Mouse (Mus musculus): ENCODE results near the gene Aldh1b1. TPM values are rescaled to one million over a fixed set of nuclear protein-coding genes. Genes with fewer than 3 reads are reported as not detected.

Gene Aldh1b1
- polyA plus RNA-seq, 1 experiment from 2014 or later: 22.7 TPM

GRCm38 (mm10) chr4:45789263-45789958 is 9.4 kb upstream of the Aldh1b1 start:
- no peak overlapping the region for H3K4me2 ChIP-seq (ENCODE audit: low read length)
- no peak overlapping the region for H3K4me3 ChIP-seq (ENCODE audit: low read depth, low read length)
- 59% methylated on average over 13 of the region's 13 CpGs for WGBS
- no peak overlapping the region for H3K27ac ChIP-seq (ENCODE audit: low read length)
- H3K9ac ChIP-seq (ENCODE audit: low read depth, low read length): no peak overlapping the region
- H3K4me1 ChIP-seq (ENCODE audit: control insufficient read depth, insufficient read depth, low read length): 0 out of 2 replicates have a peak, but pooled peaks cover 4% of the 10 kb centered on the region
- H3K36me3 ChIP-seq (ENCODE audit: control insufficient read depth, insufficient read depth, low read length): no peaks in the 10 kb centered on the region
- ATAC-seq: no peak
- no peaks in the 10 kb centered on the region for H3K27me3 ChIP-seq (ENCODE audit: control insufficient read depth, insufficient read depth, low read depth, low read length)
- H3K9me3 ChIP-seq (replicated peaks; ENCODE audit: control insufficient read depth, low read length, poor library complexity, severe bottlenecking): no peaks in the 10 kb centered on the region

- Histone ChIP-seq H3K36me3 (ENCODE audit: control insufficient read depth, insufficient read depth, low read length) (no peaks in the 10 kb centered on the region), H3K9me3 (replicated peaks; ENCODE audit: control insufficient read depth, low read length, poor library complexity, severe bottlenecking) (no peaks in the 10 kb centered on the region), H3K4me1 (ENCODE audit: control insufficient read depth, insufficient read depth, low read length) (0 out of 2 replicates have a peak, but pooled peaks cover 8% of the 10 kb centered on the region), H3K27ac (ENCODE audit: low read length) (no peak overlapping the region), H3K9ac (ENCODE audit: low read depth, low read length) (no peak overlapping the region), H3K4me3 (ENCODE audit: low read depth, low read length) (no peak overlapping the region), H3K4me2 (ENCODE audit: low read length) (no peak overlapping the region), H3K27me3 (ENCODE audit: control insufficient read depth, insufficient read depth, low read depth, low read length) (no peaks in the 10 kb centered on the region)
- 77% methylated on average over 2 of the region's 2 CpGs for WGBS
- no peak for ATAC-seq
Observed at GRCm38 (mm10) chr4:45790018-45790417, 8.8 kb upstream of the Aldh1b1 start.

GRCm38 (mm10) chr4:45795191-45795811 is 3.5 kb upstream of the Aldh1b1 start:
- no peaks in the 10 kb centered on the region for H3K9me3 ChIP-seq (replicated peaks; ENCODE audit: control insufficient read depth, low read length, poor library complexity, severe bottlenecking)
- no peaks in the 10 kb centered on the region for H3K27me3 ChIP-seq (ENCODE audit: control insufficient read depth, insufficient read depth, low read depth, low read length)
- H3K4me1 ChIP-seq (ENCODE audit: control insufficient read depth, insufficient read depth, low read length): peaks cover 14% of the 10 kb centered on the region
- H3K4me3 ChIP-seq (ENCODE audit: low read depth, low read length): peak overlapping the region; percentile 16; the same call in 1 of the 2 replicates
- H3K9ac ChIP-seq (ENCODE audit: low read depth, low read length): peak overlapping the region; percentile 59
- 2% methylated on average over 11 of the region's 12 CpGs for WGBS
- no peaks in the 10 kb centered on the region for H3K36me3 ChIP-seq (ENCODE audit: control insufficient read depth, insufficient read depth, low read length)
- no peak overlapping the region for H3K27ac ChIP-seq (ENCODE audit: low read length)
- peak; percentile 23; the same call in 1 of the 2 replicates for ATAC-seq
- H3K4me2 ChIP-seq (ENCODE audit: low read length): peak overlapping the region; percentile 51

GRCm38 (mm10) chr4:45796760-45797159 is 2.1 kb upstream of the Aldh1b1 start:
- ATAC-seq: no peak
- no peak overlapping the region for H3K4me3 ChIP-seq (ENCODE audit: low read depth, low read length)
- H3K9ac ChIP-seq (ENCODE audit: low read depth, low read length): no peak overlapping the region
- no peaks in the 10 kb centered on the region for H3K9me3 ChIP-seq (replicated peaks; ENCODE audit: control insufficient read depth, low read length, poor library complexity, severe bottlenecking)
- no peaks in the 10 kb centered on the region for H3K27me3 ChIP-seq (ENCODE audit: control insufficient read depth, insufficient read depth, low read depth, low read length)
- no peak overlapping the region for H3K4me2 ChIP-seq (ENCODE audit: low read length)
- H3K4me1 ChIP-seq (ENCODE audit: control insufficient read depth, insufficient read depth, low read length): peaks cover 14% of the 10 kb centered on the region
- WGBS: 79% methylated on average over 5 of the region's 5 CpGs
- H3K27ac ChIP-seq (ENCODE audit: low read length): no peak overlapping the region
- no peaks in the 10 kb centered on the region for H3K36me3 ChIP-seq (ENCODE audit: control insufficient read depth, insufficient read depth, low read length)

GRCm38 (mm10) chr4:45799956-45800537 is 1.2 kb downstream of the Aldh1b1 start:
- Histone ChIP-seq H3K9ac (ENCODE audit: low read depth, low read length) (no peak overlapping the region), H3K27ac (ENCODE audit: low read length) (no peak overlapping the region), H3K4me3 (ENCODE audit: low read depth, low read length) (no peak overlapping the region), H3K4me2 (ENCODE audit: low read length) (no peak overlapping the region), H3K27me3 (ENCODE audit: control insufficient read depth, insufficient read depth, low read depth, low read length) (no peaks in the 10 kb centered on the region), H3K9me3 (replicated peaks; ENCODE audit: control insufficient read depth, low read length, poor library complexity, severe bottlenecking) (no peaks in the 10 kb centered on the region), H3K36me3 (ENCODE audit: control insufficient read depth, insufficient read depth, low read length) (peaks cover 5% of the 10 kb centered on the region; the same call in 1 of the 2 replicates), H3K4me1 (ENCODE audit: control insufficient read depth, insufficient read depth, low read length) (peaks cover 8% of the 10 kb centered on the region)
- no peak for ATAC-seq
- 26% methylated on average over 3 of the region's 3 CpGs for WGBS

- H3K9me3 ChIP-seq (replicated peaks; ENCODE audit: control insufficient read depth, low read length, poor library complexity, severe bottlenecking): no peaks in the 10 kb centered on the region
- no peaks in the 10 kb centered on the region for H3K27me3 ChIP-seq (ENCODE audit: control insufficient read depth, insufficient read depth, low read depth, low read length)
- no peak overlapping the region for H3K27ac ChIP-seq (ENCODE audit: low read length)
- no peak overlapping the region for H3K9ac ChIP-seq (ENCODE audit: low read depth, low read length)
- no peak for ATAC-seq
- H3K4me3 ChIP-seq (ENCODE audit: low read depth, low read length): no peak overlapping the region
- H3K36me3 ChIP-seq (ENCODE audit: control insufficient read depth, insufficient read depth, low read length): peaks cover 5% of the 10 kb centered on the region; the same call in 1 of the 2 replicates
- H3K4me2 ChIP-seq (ENCODE audit: low read length): no peak overlapping the region
- H3K4me1 ChIP-seq (ENCODE audit: control insufficient read depth, insufficient read depth, low read length): peaks cover 3% of the 10 kb centered on the region; the same call in 1 of the 2 replicates
- 94% methylated on average over 14 of the region's 14 CpGs for WGBS
Observed at GRCm38 (mm10) chr4:45802900-45803299, 4.1 kb downstream of the Aldh1b1 start.

GRCm38 (mm10) chr4:45808034-45808433 is 9.2 kb downstream of the Aldh1b1 start:
- Histone ChIP-seq H3K27me3 (ENCODE audit: control insufficient read depth, insufficient read depth, low read depth, low read length) (no peaks in the 10 kb centered on the region), H3K27ac (ENCODE audit: low read length) (no peak overlapping the region), H3K4me2 (ENCODE audit: low read length) (no peak overlapping the region), H3K36me3 (ENCODE audit: control insufficient read depth, insufficient read depth, low read length) (peaks cover 2% of the 10 kb centered on the region; the same call in 1 of the 2 replicates), H3K9me3 (replicated peaks; ENCODE audit: control insufficient read depth, low read length, poor library complexity, severe bottlenecking) (no peaks in the 10 kb centered on the region), H3K4me3 (ENCODE audit: low read depth, low read length) (no peak overlapping the region), H3K4me1 (ENCODE audit: control insufficient read depth, insufficient read depth, low read length) (no peaks in the 10 kb centered on the region), H3K9ac (ENCODE audit: low read depth, low read length) (no peak overlapping the region)
- peak; percentile 53; the same call in 1 of the 2 replicates for ATAC-seq
- 27% methylated on average over 7 of the region's 7 CpGs for WGBS

GRCm38 (mm10) chr4:45811250-45811649 is 12.4 kb downstream of the Aldh1b1 start:
- ATAC-seq: no peak

GRCm38 (mm10) chr4:45815542-45815941 is 16.7 kb downstream of the Aldh1b1 start:
- Histone ChIP-seq H3K36me3 (ENCODE audit: control insufficient read depth, insufficient read depth, low read length) (no peaks in the 10 kb centered on the region), H3K9me3 (replicated peaks; ENCODE audit: control insufficient read depth, low read length, poor library complexity, severe bottlenecking) (no peaks in the 10 kb centered on the region), H3K4me2 (ENCODE audit: low read length) (no peak overlapping the region), H3K27me3 (ENCODE audit: control insufficient read depth, insufficient read depth, low read depth, low read length) (no peaks in the 10 kb centered on the region), H3K27ac (ENCODE audit: low read length) (no peak overlapping the region), H3K4me3 (ENCODE audit: low read depth, low read length) (no peak overlapping the region), H3K4me1 (ENCODE audit: control insufficient read depth, insufficient read depth, low read length) (peaks cover 27% of the 10 kb centered on the region), H3K9ac (ENCODE audit: low read depth, low read length) (no peak overlapping the region)
- no peak for ATAC-seq
- 17% methylated on average over 7 of the region's 7 CpGs for whole genome bisulfite sequencing

More at GRCm38 (mm10) chr4:45811250-45811649, 12.4 kb downstream of the Aldh1b1 start:
- H3K4me1 ChIP-seq (ENCODE audit: control insufficient read depth, insufficient read depth, low read length): no peaks in the 10 kb centered on the region
- H3K9ac ChIP-seq (ENCODE audit: low read depth, low read length): no peak overlapping the region
- no peaks in the 10 kb centered on the region for H3K36me3 ChIP-seq (ENCODE audit: control insufficient read depth, insufficient read depth, low read length)
- no peaks in the 10 kb centered on the region for H3K9me3 ChIP-seq (replicated peaks; ENCODE audit: control insufficient read depth, low read length, poor library complexity, severe bottlenecking)
- no peaks in the 10 kb centered on the region for H3K27me3 ChIP-seq (ENCODE audit: control insufficient read depth, insufficient read depth, low read depth, low read length)
- no peak overlapping the region for H3K27ac ChIP-seq (ENCODE audit: low read length)
- 14% methylated on average over 8 of the region's 8 CpGs for WGBS
- no peak overlapping the region for H3K4me3 ChIP-seq (ENCODE audit: low read depth, low read length)
- no peak overlapping the region for H3K4me2 ChIP-seq (ENCODE audit: low read length)

Measured in midbrain, embryonic 16.5 days (tissue).